In genomic region chr10:77258704-77259621, GRCm38 (mm10) we compare ENCODE assay signal across 8 mouse cellular contexts. TPM values are rescaled to one million over a fixed set of nuclear protein-coding genes. Genes with fewer than 3 reads are reported as not detected.
DNase-seq lines count a peak whose midpoint lies in the region; ATAC-seq lines count a peak whose summit lies in the region.

Pofut2 (plus strand) TSS chr10:77259218.

- H3K4me3 ChIP-seq in lung, embryonic 16.5 days (ENCODE audit: low read length), result peak within 1 kb of the TSS; percentile 93

- peak; percentile 95 to 96 for ATAC-seq in hematopoietic stem cell, adult 5-6 weeks (replicated peaks in 1 of 2; ENCODE audit: insufficient read depth in 1 of 2, low FRiP score in 2 of 2, low TSS enrichment in 1 of 2, low read depth in 1 of 2, poor library complexity in 2 of 2, severe bottlenecking in 2 of 2)
- ATAC-seq in lung, embryonic 16.5 days (ENCODE audit: low read depth), result peak; percentile 99

- DNase-seq in MEL-GATA-1-ER (ENCODE audit: extremely low read depth, low read depth), result peak; percentile 81
- DNase-seq in cerebellum, adult 8-10 months, result peak; percentile 93
- peak; percentile 99 for DNase-seq in forelimb bud, embryonic 11.5 days (ENCODE audit: low read depth, low spot score)
- peak; percentile 63 for DNase-seq in layer of hippocampus, adult 9-10 months (ENCODE audit: low spot score)
- peak; percentile 79 for DNase-seq in ovary, postnatal 10 days (ENCODE audit: low spot score)
- DNase-seq in thymus, postnatal 10 days (ENCODE audit: low spot score in 2 of 2), result peak; percentile 92 to 95

- H3K4me2 ChIP-seq in lung, embryonic 16.5 days (ENCODE audit: low read depth, low read length), result peak within 1 kb of the TSS; percentile 85

- H3K9ac ChIP-seq in lung, embryonic 16.5 days (ENCODE audit: low read length), result peak within 1 kb of the TSS; percentile 91

- H3K27ac ChIP-seq in lung, embryonic 16.5 days (ENCODE audit: low read length), result peak within 1 kb of the TSS; percentile 87

- H3K36me3 ChIP-seq in lung, embryonic 16.5 days (ENCODE audit: control insufficient read depth, insufficient read depth, low read length), result peaks cover 21% of the 10 kb centered on the region

- WGBS in lung, embryonic 16.5 days, result under 1% methylated on average over 81 of the region's 81 CpGs

- H3K4me1 ChIP-seq in lung, embryonic 16.5 days (replicated peaks; ENCODE audit: control insufficient read depth, insufficient read depth, low read length), result peaks cover 11% of the 10 kb centered on the region

- H3K27me3 ChIP-seq in lung, embryonic 16.5 days (ENCODE audit: control insufficient read depth, insufficient read depth, low read depth, low read length), result no peaks in the 10 kb centered on the region

- H3K9me3 ChIP-seq in lung, embryonic 16.5 days (ENCODE audit: control insufficient read depth, low read length), result no peaks in the 10 kb centered on the region

RNA-seq across cellular contexts. Expression of gene Pofut2, which starts in this region (rescaled TPM):
- 13.5 and 21.3 TPM in 2 replicates for total RNA-seq in hematopoietic stem cell, adult 5-6 weeks (2017)
- 126 and 132 TPM in 2 replicates for polyA plus RNA-seq in lung, embryonic 16.5 days (2015; fragmentation: Nextera tagmentation; extraction: Ambion mirVana)

Comparison
In these comparisons a context has a peak if more than half of its experiments do, and no peak if none do; other contexts are left out.
1. Peak in every context shown above with its lines: DNase-seq, ATAC-seq, H3K4me3 ChIP-seq and H3K27ac ChIP-seq.